Mouse (Mus musculus): ENCODE results near the gene Erp44. TPM values are rescaled to one million over a fixed set of nuclear protein-coding genes. Genes with fewer than 3 reads are reported as not detected.

The Erp44 gene
- polyA plus RNA-seq, 1 experiment from 2014 or later = 52.1 TPM

DNA sequence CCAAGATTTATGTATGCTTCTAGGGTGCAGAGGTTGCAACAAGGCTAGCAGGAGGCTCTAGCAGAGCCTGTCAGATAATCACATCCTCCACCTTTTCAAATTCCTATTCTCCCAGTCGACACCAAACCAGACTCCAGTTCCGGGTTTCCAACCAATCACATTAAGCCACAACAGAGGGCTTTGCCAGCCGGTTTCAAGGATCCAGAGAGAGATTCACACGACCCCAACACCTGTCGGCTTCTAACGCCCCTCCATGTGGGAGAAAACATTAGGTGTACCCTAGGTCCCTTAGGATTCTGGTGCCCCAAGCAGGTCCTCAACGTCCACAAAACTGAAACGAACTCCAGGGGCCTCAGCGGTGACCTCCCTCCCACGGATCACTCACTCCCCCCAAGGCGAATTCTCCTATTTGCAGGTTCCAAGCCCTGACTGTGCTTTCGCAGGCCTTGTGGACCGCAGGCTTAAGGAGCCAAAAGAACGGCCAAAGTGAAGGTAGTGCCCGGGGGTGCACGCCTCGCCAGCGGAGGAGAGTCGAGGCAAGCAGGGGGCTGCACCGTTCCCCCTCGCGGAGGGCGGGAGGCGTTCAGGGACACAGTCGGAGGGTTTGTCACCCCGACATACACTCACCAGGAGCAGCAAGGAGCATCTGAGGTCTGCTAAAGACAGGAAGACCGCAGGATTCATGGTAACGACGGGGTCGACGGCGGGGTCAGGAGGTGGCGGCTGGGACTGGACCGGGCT, 431 bp downstream of the Erp44 start:
- Histone ChIP-seq H3K4me1 (ENCODE audit: control insufficient read depth, low read depth, low read length) (peaks cover 9% of the 10 kb centered on the region), H3K27me3 (ENCODE audit: control insufficient read depth, insufficient read depth, low read depth, low read length) (no peaks in the 10 kb centered on the region), H3K36me3 (ENCODE audit: control insufficient read depth, insufficient read depth) (no peaks in the 10 kb centered on the region), H3K9me3 (replicated peaks; ENCODE audit: control insufficient read depth, low read length) (no peaks in the 10 kb centered on the region), H3K9ac (ENCODE audit: low read depth, low read length) (peak overlapping the region; percentile 81), H3K4me3 (ENCODE audit: low read depth, low read length) (peak overlapping the region; percentile 93), H3K4me2 (ENCODE audit: low read depth, low read length) (peak overlapping the region; percentile 83), H3K27ac (ENCODE audit: low read length) (peak overlapping the region; percentile 29)
- no peak; the same call in 1 of the 2 replicates for ATAC-seq (ENCODE audit: low read depth)
- under 1% methylated on average over 34 of the region's 34 CpGs for WGBS (ENCODE audit: insufficient replicate concordance)

DNA sequence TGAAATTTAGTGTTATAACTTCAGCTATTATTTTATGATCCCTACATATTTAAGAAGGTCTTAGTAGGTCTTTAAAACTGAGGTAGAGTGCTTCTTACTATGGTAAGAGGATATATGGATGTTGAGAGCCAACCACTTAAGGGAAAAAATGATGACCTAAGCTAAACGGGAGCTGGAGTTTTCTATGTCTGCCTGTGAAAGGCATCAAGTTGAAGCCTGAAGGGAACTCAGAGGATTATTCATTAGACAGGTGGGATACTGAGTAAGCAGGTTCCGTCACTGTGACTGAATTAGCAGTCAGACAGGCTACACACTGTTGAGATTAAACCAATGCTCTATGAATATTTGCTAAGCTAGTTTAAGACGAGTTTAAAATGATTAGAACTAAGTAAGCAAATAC, 2.3 kb downstream of the Erp44 start:
- no peak for ATAC-seq (ENCODE audit: low read depth)
- no peaks in the 10 kb centered on the region for H3K36me3 ChIP-seq (ENCODE audit: control insufficient read depth, insufficient read depth)
- H3K4me3 ChIP-seq (ENCODE audit: low read depth, low read length) = no peak overlapping the region
- H3K9me3 ChIP-seq (replicated peaks; ENCODE audit: control insufficient read depth, low read length) = no peaks in the 10 kb centered on the region
- no peak overlapping the region for H3K9ac ChIP-seq (ENCODE audit: low read depth, low read length)
- H3K27me3 ChIP-seq (ENCODE audit: control insufficient read depth, insufficient read depth, low read depth, low read length) = no peaks in the 10 kb centered on the region
- H3K27ac ChIP-seq (ENCODE audit: low read length) = no peak overlapping the region
- H3K4me2 ChIP-seq (ENCODE audit: low read depth, low read length) = no peak overlapping the region
- WGBS (ENCODE audit: insufficient replicate concordance) = 67% methylated on average over 3 of the region's 3 CpGs
- peaks cover 9% of the 10 kb centered on the region for H3K4me1 ChIP-seq (ENCODE audit: control insufficient read depth, low read depth, low read length)

DNA sequence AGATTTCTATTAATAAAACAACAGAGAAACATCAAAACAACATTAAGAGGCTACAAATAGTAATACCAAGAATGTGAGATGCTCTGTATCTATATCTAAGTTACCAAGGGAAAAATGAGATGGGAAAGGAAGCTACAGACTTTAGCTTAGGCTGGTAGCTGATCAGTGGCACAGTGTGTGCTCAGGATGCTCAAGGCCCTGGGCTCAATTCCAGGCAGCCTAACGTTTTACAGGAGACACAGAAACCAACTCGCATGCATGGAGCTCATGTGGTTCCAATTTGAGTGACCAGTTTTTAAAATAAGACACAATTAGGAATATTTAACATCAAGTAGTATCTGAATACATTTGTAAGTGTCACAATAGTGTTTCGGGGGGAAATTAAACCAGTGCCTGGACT, 3.6 kb downstream of the Erp44 start:
- H3K27ac ChIP-seq (ENCODE audit: low read length) = no peak overlapping the region
- peaks cover 9% of the 10 kb centered on the region for H3K4me1 ChIP-seq (ENCODE audit: control insufficient read depth, low read depth, low read length)
- H3K36me3 ChIP-seq (ENCODE audit: control insufficient read depth, insufficient read depth) = no peaks in the 10 kb centered on the region
- H3K27me3 ChIP-seq (ENCODE audit: control insufficient read depth, insufficient read depth, low read depth, low read length) = no peaks in the 10 kb centered on the region
- 76% methylated on average over 3 of the region's 3 CpGs for WGBS (ENCODE audit: insufficient replicate concordance)
- ATAC-seq (ENCODE audit: low read depth) = no peak
- H3K9ac ChIP-seq (ENCODE audit: low read depth, low read length) = no peak overlapping the region
- no peaks in the 10 kb centered on the region for H3K9me3 ChIP-seq (replicated peaks; ENCODE audit: control insufficient read depth, low read length)
- H3K4me3 ChIP-seq (ENCODE audit: low read depth, low read length) = no peak overlapping the region
- no peak overlapping the region for H3K4me2 ChIP-seq (ENCODE audit: low read depth, low read length)

DNA sequence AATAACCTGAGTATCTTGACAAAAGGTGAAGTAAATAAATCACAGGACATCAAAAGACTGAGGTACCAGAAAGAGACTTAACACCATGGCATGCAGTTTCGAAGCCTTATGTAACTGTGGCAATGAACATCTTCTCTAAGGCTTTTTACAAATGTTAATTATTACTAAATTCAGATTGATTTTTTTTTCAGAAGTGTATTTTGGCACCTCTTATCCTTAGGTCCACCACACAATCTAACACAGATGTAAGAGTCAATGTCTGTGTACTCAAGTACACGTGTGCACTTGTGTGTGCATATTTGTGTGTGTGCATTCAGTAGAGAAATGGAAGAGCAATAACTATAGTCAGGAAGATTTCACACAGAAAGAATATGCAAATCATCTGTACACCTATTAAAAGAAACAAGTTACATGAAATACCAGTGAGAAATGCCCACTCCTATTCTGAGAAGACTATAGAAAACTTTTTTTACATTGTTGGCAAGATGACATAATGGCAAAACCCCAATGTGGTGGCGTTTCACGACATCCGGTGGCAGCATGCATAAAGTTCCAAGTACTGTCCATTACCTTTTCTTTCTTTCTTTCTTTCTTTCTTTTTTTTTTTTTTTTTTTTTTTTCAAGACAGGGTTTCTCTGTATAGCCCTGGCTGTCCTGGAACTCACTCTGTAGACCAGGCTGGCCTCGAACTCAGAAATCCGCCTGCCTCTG, 6.1 kb downstream of the Erp44 start:
- H3K4me3 ChIP-seq (ENCODE audit: low read depth, low read length) = no peak overlapping the region
- no peak for ATAC-seq (ENCODE audit: low read depth)
- H3K4me1 ChIP-seq (ENCODE audit: control insufficient read depth, low read depth, low read length) = no peaks in the 10 kb centered on the region
- H3K36me3 ChIP-seq (ENCODE audit: control insufficient read depth, insufficient read depth) = no peaks in the 10 kb centered on the region
- H3K4me2 ChIP-seq (ENCODE audit: low read depth, low read length) = no peak overlapping the region
- H3K27me3 ChIP-seq (ENCODE audit: control insufficient read depth, insufficient read depth, low read depth, low read length) = no peaks in the 10 kb centered on the region
- no peaks in the 10 kb centered on the region for H3K9me3 ChIP-seq (replicated peaks; ENCODE audit: control insufficient read depth, low read length)
- no peak overlapping the region for H3K9ac ChIP-seq (ENCODE audit: low read depth, low read length)
- no peak overlapping the region for H3K27ac ChIP-seq (ENCODE audit: low read length)
- 86% methylated on average over 7 of the region's 7 CpGs for WGBS (ENCODE audit: insufficient replicate concordance)

DNA sequence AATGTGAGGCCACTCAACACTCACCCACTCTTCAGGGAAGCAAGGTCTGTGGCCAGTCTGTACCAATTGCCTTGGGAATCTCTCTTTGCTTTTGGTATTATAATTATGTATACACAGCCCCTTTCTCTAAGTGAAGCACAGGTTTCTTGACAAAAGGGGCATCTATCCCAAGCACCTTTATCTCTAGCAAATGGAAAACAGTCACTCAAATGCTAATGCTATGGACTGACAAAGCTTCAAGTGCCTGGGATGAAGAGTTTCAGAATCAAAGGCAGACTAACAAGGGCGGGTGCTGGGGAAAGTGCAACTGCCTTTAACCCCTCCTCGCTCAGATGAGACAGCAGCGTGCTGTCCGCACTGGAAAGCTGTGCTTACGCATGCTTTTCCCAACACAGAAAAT, 7.5 kb downstream of the Erp44 start:
- no peaks in the 10 kb centered on the region for H3K27me3 ChIP-seq (ENCODE audit: control insufficient read depth, insufficient read depth, low read depth, low read length)
- no peak overlapping the region for H3K9ac ChIP-seq (ENCODE audit: low read depth, low read length)
- H3K9me3 ChIP-seq (replicated peaks; ENCODE audit: control insufficient read depth, low read length) = no peaks in the 10 kb centered on the region
- 67% methylated on average over 5 of the region's 5 CpGs for WGBS (ENCODE audit: insufficient replicate concordance)
- no peak for ATAC-seq (ENCODE audit: low read depth)
- no peaks in the 10 kb centered on the region for H3K4me1 ChIP-seq (ENCODE audit: control insufficient read depth, low read depth, low read length)
- no peak overlapping the region for H3K4me2 ChIP-seq (ENCODE audit: low read depth, low read length)
- no peaks in the 10 kb centered on the region for H3K36me3 ChIP-seq (ENCODE audit: control insufficient read depth, insufficient read depth)
- H3K27ac ChIP-seq (ENCODE audit: low read length) = no peak overlapping the region
- H3K4me3 ChIP-seq (ENCODE audit: low read depth, low read length) = no peak overlapping the region

DNA sequence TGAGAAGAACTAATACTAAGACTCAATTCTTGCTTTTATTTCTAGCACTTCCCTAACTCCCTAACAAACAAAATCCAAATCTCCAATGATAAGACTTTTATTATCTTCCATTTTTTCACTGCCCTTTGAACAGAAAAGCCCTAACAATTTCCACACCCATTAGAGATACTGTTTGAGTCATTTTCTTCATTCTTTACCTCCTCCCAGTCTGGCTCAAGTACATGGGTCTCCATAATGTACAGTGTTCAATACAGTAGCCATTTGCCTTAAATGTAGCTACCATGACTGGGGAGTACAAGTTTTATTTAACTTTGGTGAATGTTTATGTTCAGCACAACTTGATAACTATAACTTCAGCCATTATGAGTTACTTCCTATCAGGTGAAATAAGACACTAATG, 8.8 kb downstream of the Erp44 start:
- no peak for ATAC-seq (ENCODE audit: low read depth)
- no peak overlapping the region for H3K27ac ChIP-seq (ENCODE audit: low read length)
- H3K9me3 ChIP-seq (replicated peaks; ENCODE audit: control insufficient read depth, low read length) = no peaks in the 10 kb centered on the region
- no peak overlapping the region for H3K4me2 ChIP-seq (ENCODE audit: low read depth, low read length)
- no peaks in the 10 kb centered on the region for H3K36me3 ChIP-seq (ENCODE audit: control insufficient read depth, insufficient read depth)
- H3K9ac ChIP-seq (ENCODE audit: low read depth, low read length) = no peak overlapping the region
- no peaks in the 10 kb centered on the region for H3K4me1 ChIP-seq (ENCODE audit: control insufficient read depth, low read depth, low read length)
- H3K4me3 ChIP-seq (ENCODE audit: low read depth, low read length) = no peak overlapping the region
- no peaks in the 10 kb centered on the region for H3K27me3 ChIP-seq (ENCODE audit: control insufficient read depth, insufficient read depth, low read depth, low read length)

DNA sequence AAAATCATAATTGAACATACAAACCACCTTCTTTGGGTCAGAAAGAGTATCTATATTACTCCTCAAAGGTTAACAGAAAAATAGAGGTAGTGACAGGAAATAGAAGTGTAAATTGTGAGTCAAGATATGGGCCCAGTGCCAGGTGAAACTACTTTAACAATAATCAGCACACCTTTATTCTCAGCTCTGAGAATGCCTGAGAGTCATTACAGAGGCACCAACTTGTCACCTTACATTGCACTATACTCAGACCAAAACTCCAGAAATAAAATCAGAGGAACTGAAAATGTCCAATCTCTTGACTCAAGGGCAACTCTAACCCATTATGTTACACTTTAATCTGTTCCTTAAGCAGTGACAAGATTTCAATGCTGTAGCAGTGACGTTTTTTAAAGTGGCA, 11.2 kb downstream of the Erp44 start:
- Histone ChIP-seq H3K9ac (ENCODE audit: low read depth, low read length) (no peak overlapping the region), H3K27ac (ENCODE audit: low read length) (no peak overlapping the region), H3K4me1 (ENCODE audit: control insufficient read depth, low read depth, low read length) (no peaks in the 10 kb centered on the region), H3K4me2 (ENCODE audit: low read depth, low read length) (no peak overlapping the region), H3K27me3 (ENCODE audit: control insufficient read depth, insufficient read depth, low read depth, low read length) (no peaks in the 10 kb centered on the region), H3K36me3 (ENCODE audit: control insufficient read depth, insufficient read depth) (no peaks in the 10 kb centered on the region), H3K4me3 (ENCODE audit: low read depth, low read length) (no peak overlapping the region), H3K9me3 (replicated peaks; ENCODE audit: control insufficient read depth, low read length) (no peaks in the 10 kb centered on the region)
- 66% methylated on average over 1 of the region's 1 CpGs for WGBS (ENCODE audit: insufficient replicate concordance)
- no peak for ATAC-seq (ENCODE audit: low read depth)

DNA sequence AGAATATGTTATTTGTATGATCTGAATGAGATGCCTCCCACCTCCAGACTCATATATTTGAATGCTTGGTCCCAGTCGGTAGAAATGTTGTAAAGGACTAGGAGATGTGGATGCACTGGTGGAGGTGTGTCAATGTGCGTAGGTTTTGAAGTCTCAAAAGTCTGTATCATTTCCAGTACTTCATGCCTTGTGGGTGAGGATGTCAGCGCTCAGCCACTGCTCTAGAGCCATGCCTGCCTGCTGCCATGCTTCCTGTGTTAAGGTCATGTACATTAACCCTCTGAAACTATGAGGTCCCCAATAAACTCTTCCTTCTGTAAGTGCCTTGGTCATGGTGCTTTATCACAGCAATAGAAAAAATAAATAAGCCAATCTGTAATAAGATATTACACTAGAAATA, 11.7 kb downstream of the Erp44 start:
- 76% methylated on average over 3 of the region's 3 CpGs for WGBS (ENCODE audit: insufficient replicate concordance)
- Histone ChIP-seq H3K36me3 (ENCODE audit: control insufficient read depth, insufficient read depth) (no peaks in the 10 kb centered on the region), H3K27me3 (ENCODE audit: control insufficient read depth, insufficient read depth, low read depth, low read length) (no peaks in the 10 kb centered on the region), H3K27ac (ENCODE audit: low read length) (no peak overlapping the region), H3K9ac (ENCODE audit: low read depth, low read length) (no peak overlapping the region), H3K4me3 (ENCODE audit: low read depth, low read length) (no peak overlapping the region), H3K4me1 (ENCODE audit: control insufficient read depth, low read depth, low read length) (no peaks in the 10 kb centered on the region), H3K9me3 (replicated peaks; ENCODE audit: control insufficient read depth, low read length) (no peaks in the 10 kb centered on the region), H3K4me2 (ENCODE audit: low read depth, low read length) (no peak overlapping the region)
- no peak for ATAC-seq (ENCODE audit: low read depth)

DNA sequence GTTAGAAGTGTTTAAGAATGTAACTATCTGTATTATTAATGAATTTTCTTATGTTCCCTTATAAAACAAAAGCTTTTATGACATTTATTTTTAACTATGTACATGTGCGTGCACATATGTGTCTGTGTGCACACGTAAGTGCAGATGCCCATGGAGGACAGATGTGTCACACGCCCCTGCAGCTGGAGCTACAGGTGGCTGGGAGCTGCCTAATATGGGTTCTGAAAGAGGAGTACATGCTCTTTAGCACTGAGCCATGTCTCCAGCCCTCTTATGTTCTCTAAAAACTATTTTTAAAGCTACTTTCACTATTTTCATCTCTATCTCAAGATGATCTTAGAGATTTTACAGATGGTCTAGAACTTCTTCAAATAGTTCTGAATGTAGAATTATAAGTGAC, 21.3 kb downstream of the Erp44 start:
- H3K36me3 ChIP-seq (ENCODE audit: control insufficient read depth, insufficient read depth) = no peaks in the 10 kb centered on the region
- WGBS (ENCODE audit: insufficient replicate concordance) = 77% methylated on average over 3 of the region's 3 CpGs

More for the DNA sequence above, 21.3 kb downstream of the Erp44 start:
- no peaks in the 10 kb centered on the region for H3K9me3 ChIP-seq (replicated peaks; ENCODE audit: control insufficient read depth, low read length)
- H3K9ac ChIP-seq (ENCODE audit: low read depth, low read length) = no peak overlapping the region
- no peak overlapping the region for H3K4me2 ChIP-seq (ENCODE audit: low read depth, low read length)
- no peaks in the 10 kb centered on the region for H3K4me1 ChIP-seq (ENCODE audit: control insufficient read depth, low read depth, low read length)
- H3K27ac ChIP-seq (ENCODE audit: low read length) = no peak overlapping the region
- no peak for ATAC-seq (ENCODE audit: low read depth)
- no peak overlapping the region for H3K4me3 ChIP-seq (ENCODE audit: low read depth, low read length)
- no peaks in the 10 kb centered on the region for H3K27me3 ChIP-seq (ENCODE audit: control insufficient read depth, insufficient read depth, low read depth, low read length)
